Mouse (Mus musculus) heart, adult 18-20 months (tissue): ENCODE results near the gene Igfals. TPM values are rescaled to one million over a fixed set of nuclear protein-coding genes. Genes with fewer than 3 reads are reported as not detected.

ENCODE experiments used
- DNase-seq, 2 experiments: peaks; one replicate each; pipeline ENCODE4 v3.0.0; 2021 to 2022; ENCODE audit warnings: mixed read lengths in 1 of 2
- long read RNA-seq, 2 experiments: library from polyadenylated mRNA; stranded (forward); transcript quantifications; one replicate each; pipeline ENCODE4 v2.0.0; 2021
- total RNA-seq, 2 experiments: library from RNA; stranded (reverse); gene quantifications; 2 replicates each; pipeline ENCODE4 v1.2.3; 2021

The Igfals gene
- 10 to 100 TPM; 12.0 to 12.4 TPM for total RNA-seq
- long read RNA-seq, experiment 1, transcript Igfals-201 (2 exons, 2,625 nt) = major isoform, 10 of 14 reads
- long read RNA-seq, experiment 1, partial matches to known transcripts = 0 of 14 reads
- long read RNA-seq, experiment 1, other reads (novel, unspliced or antisense) = 1 of 14 reads
- long read RNA-seq, experiment 2, partial matches to known transcripts = 0 of 5 reads
- long read RNA-seq, experiment 2, other reads (novel, unspliced or antisense) = 1 of 5 reads

- DNase-seq = no peak
Observed at GRCm38 (mm10) chr17:24865776-24866175, at the start of gene Igfals. Gene Igfals (plus strand): TSS chr17:24865997.

GRCm38 (mm10) chr17:24817503-24817902 is 48.3 kb upstream of the Igfals start:
- peak in 1 of 2 experiments; percentile 7 for DNase-seq

DNA sequence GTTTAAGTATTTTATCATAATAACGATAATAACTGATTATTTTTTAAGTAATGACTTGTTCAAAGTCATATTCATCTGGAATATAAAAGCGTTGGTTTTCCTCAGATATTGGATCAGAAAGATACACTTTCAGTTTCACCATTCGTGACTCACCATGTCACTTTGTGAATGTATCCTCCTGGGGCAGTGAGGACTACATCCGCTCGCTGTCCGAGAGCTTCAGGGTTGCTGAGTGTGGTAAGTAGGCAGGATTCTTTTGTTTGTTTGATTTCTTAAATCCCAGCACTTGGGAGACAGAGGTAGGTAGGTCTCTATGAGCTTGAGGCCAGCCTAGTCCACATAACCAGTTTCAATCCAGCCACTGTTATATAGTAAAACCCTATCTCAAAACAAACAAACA is 47.6 kb upstream of the Igfals start:
- DNase-seq = peak in 1 of 2 experiments; percentile 16

GRCm38 (mm10) chr17:24819469-24819868 is 46.3 kb upstream of the Igfals start:
- DNase-seq = no peak

GRCm38 (mm10) chr17:24821351-24822280 is 44.2 kb upstream of the Igfals start:
- peak in 1 of 2 experiments; percentile 9 for DNase-seq

- DNase-seq = no peak
Observed at GRCm38 (mm10) chr17:24839842-24840241, 26.0 kb upstream of the Igfals start, which contains the start of gene Hagh. Gene Hagh (plus strand): TSS chr17:24840143.

DNA sequence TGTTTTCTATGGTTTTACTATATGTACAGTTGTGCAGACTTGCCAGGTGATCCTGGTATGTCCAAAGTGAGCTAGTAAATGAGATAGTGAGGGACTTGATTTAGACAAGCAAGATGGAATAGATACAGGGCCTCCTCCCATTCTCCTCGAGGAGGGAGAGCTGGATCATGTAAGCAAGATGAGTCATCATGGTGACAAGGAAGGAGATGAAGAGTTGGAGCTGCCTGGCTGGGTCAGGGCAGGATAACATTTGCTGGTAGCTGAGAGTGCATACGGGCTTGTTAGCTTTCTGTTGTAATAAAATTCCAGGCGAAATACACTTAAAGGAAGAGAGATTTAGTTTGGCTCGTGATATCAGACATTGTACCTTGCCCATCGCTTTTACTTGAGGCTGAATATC is 25.5 kb upstream of the Igfals start:
- no peak for DNase-seq

- DNase-seq = no peak
Observed at GRCm38 (mm10) chr17:24841133-24841532, 24.7 kb upstream of the Igfals start.

DNA sequence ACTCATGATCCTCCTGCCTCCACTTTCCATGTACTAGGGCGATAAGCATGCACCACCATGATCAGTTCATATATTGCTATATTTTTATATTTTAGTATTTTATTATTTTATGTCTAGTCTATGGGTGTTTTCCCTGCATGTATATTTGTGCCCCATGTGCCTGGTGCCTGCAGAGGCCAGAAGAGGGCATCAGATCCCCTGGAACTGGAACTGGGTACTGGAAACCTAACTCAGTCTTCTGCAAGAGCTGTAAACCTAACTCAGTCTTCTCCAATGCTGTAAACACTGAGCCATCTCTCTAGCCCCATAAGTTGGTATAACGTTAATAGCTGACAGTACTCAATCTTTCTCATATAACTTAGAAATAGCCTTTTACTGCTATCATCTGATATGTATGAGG is 23.2 kb upstream of the Igfals start:
- no peak for DNase-seq

- DNase-seq = no peak
Observed at GRCm38 (mm10) chr17:24844525-24844924, 21.3 kb upstream of the Igfals start.

- no peak for DNase-seq
Observed at GRCm38 (mm10) chr17:24847386-24847785, 18.4 kb upstream of the Igfals start.

- peak in 1 of 2 experiments; percentile 16 for DNase-seq
Observed at GRCm38 (mm10) chr17:24848600-24849031, 17.2 kb upstream of the Igfals start.

DNA sequence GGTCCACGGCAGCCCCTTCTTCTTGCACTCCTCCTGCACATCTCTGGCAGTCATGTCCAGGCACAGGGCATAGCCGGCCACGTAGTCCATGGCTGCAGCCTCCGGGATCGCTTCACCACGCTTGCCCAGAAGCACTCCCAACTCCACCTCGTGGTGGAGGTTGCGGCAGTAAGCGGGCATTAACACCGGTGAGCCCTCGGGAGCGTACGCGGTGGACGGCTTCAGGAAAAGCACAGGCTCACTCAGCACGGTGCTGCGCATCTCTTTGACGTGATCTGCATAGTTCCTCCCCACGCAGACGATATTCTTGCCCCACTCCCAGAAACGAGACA is 16.1 kb upstream of the Igfals start:
- DNase-seq = no peak

DNA sequence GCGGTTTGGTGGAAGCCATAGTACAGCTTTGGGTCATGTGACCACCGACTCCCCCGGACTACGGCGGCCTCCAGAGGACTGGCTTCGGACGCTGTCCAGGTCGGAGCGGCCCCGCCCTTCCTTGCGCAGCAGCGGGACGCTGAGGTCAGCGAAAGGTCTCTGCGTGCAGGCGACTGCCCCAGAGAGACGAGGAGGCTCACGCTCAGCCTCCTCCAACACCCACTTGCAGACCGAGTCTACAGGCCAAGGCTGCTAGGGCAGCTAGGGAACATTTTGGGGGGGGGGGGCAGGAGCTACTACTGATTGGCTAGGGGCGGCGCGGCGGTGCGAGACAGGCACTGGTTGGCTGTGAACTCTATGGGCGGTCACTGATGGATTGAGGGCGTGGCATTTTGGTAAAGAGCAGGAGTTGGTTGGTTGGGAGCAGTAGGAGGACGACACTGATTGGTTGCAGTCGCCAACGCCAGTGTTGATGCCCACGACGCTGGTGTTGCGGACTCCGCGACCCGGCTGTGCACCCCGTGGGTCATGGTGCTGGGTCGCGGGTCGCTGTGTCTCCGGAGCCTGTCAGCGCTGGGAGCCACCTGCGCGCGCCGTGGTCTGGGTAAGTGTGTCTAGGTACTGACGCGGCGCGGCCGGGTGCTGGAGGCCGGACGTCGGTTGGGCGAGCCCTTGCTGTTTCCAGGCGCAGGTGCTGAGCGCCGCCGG is 15.6 kb upstream of the Igfals start, which contains the start of gene Fahd1:
Gene Fahd1 (minus strand): TSS at position 300 of the 708 bp plus-strand sequence.
- peak; percentile 96 to 99 for DNase-seq

- no peak for DNase-seq
Observed at GRCm38 (mm10) chr17:24850773-24851127, 15.0 kb upstream of the Igfals start.

DNA sequence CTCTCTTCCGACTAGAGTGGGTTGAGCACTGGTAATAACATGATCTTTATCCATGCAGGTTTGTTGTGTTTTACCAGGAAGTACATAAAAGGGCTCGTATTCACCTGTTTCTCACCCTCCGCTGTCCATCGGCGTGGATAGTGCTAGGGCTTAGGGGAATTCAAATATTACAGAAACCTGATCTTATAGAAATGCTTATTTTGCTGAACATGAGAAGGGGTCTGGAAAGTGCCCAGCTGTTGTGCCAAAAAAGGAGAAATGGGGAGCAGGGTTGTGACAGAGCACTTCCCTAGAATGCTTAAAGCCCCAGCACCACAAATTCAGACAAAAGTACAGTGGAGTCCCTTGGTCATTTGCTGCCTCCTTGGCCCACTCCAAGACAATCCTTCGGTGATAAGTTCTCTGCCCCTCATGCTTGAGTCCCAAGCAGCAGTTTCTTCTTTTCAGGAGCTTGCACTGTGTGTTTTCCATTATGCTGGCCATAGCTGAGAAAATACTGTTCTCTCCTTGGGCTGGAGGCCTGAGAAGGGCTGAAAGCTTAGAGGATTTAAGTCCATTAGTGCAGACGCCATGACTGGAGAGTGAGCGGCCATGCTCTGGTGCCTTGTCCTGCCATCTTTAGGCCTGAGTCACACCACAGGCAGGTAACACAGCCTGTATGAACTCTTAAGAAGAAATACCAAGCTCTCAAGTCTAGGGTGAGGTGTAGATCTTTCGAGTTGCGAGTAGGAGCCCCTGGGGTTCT is 14.2 kb upstream of the Igfals start:
- peak; percentile 18 to 26 for DNase-seq

- DNase-seq = no peak
Observed at GRCm38 (mm10) chr17:24855838-24856464, 9.8 kb upstream of the Igfals start.

GRCm38 (mm10) chr17:24856589-24856988 is 9.2 kb upstream of the Igfals start:
- no peak for DNase-seq

DNA sequence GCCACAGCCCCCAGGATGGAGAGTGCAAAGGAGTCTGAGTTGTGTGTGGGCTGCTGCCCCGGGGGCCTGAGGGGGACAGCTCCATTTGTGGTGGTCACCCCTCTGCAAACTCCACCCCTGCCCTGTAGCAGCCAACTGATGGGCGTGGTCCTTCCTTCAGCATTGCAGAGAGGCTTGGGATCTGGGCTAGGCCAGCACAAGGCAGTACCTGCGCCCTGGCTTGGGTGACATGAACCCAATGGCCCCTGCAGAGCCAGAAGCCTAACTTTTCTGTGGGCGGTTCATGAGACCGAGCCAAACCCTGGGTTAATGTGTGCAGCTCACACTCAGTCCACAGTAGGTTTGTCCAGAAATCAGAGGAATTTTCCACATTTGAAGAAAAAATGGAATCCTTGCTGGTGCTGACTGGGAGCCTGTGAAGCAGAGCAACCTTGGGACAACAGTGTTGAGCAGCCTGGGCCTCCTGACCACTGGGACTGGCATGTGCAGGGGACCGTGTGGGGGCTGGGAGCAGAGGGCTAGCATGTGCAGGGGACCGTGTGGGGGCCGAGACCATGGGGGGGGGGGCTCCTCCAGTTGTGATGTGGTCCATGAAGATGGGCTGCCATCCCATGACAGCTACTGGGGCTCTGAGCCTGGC is 7.8 kb upstream of the Igfals start:
- no peak for DNase-seq

DNA sequence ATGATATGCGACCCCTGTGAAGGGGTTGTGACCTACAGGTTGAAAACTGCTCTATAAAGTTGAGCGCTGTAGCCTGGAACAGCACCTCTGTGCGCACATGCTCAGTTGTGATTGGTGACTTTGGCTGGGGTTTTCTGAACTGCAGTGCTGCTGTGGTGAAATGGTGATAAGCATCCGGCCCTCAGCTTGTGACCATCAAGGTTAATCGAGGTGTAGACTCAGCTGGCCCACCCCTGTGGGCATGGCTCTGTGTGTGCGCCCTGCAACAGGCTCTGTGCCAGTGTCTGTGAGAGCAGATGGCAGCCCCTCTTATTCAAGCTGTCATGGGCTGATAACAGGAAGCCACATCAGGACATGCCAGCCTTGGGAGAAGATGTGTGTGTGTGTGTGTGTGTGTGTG is 6.8 kb upstream of the Igfals start:
- no peak for DNase-seq

DNA sequence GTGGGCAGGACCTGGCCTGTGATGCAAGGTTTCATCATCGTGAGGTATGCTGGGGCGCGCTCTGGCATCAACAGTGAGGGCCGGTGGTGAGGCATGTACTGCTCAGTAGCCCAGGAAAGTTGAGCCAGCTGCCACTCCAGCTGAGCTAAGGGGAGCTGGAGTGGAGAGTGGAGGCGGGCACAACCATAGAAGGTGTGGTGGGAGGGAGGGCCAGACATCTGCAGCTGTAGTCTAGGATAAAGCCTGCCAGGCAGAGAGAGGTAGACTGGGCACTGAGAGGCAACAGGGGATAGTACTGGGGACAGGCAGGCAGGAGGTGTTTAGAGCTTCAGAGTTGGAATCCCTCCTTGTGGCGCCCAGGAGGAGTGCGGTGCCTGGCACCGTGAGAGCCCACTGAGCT is 5.7 kb upstream of the Igfals start:
- no peak for DNase-seq
